Mouse (Mus musculus) spleen, postnatal 4 days (tissue): Measurements from ENCODE around the gene Itgb5.

Source experiments
- DNase-seq, 2 experiments: peaks; one replicate each; pipeline ENCODE4 v3.0.0; 2022; ENCODE audit warnings: low spot score in 2 of 2

Gene Itgb5

DNA sequence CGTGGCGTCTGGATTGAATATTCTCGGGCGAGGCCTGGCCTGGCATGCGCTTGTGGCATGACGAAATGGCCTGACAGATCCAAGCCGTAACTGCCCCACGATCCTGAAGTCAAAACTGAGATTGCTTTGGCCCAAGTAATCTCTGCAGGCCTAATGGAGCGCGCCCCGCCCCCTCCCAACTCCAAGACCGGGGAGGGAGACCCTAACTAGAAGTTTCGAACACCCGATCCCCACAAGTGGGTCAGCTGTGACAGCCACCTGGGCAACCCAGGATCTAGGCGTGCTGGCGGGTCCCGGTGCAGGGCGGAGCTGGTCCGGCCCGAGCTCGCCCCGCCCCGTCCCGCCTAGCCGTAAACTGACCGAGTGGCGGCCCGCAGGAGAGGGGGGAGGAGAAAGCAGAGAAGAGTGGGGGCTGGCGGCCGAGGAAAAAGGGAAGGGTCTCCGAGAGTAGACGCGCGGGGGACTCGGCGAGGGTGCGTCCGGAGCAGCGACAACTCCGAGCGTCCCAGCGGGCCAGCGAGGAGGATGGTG is at the start of gene Itgb5:
Gene Itgb5, plus strand, starts transcription at position 365 of the 531 bp plus-strand sequence.
- DNase-seq: no peak

DNA sequence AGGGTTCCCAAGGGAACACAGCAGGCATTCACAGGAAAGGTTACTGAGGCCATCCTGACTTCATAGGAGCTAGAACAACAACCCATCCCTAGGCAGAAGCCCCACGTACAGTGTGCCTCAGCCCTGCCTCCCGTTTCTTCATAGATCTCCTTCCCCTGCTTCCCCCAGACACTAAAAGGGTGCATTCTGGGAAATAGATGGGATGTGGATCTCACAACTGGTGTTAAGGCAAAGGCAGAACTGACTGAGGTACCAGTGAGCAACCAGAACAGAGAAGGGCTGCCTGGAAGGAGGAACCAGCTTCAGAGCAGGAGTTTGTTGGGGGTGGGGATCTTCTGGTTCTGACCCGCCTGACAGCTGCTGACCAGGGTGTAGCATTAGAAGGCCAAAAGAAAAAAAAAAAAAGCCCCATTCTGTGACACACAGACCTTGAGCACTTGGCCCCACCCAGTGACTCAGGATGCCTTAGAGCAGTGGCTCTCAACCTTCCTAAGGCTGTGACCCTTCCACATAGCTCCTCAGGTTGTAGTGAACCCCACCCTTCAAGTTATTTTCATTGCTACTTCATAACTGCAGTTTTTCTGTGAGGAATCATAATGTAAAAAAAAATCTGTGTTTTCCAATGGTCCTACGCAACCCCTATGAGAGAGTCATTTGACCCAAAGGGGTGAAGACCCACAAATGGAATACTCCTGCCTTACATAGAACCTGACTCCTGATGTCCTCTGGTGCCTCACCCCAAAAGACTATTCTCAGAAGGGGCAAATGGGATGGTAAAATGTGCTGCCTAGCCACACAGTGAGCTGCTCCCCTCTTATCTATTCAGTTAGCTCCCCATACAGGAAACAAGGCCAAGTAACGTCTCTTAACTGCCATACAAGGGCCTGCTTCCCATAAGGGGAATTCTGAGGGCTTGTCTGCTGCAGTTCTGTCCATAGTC is 47.4 kb upstream of the Itgb5 start:
- DNase-seq: no peak

DNA sequence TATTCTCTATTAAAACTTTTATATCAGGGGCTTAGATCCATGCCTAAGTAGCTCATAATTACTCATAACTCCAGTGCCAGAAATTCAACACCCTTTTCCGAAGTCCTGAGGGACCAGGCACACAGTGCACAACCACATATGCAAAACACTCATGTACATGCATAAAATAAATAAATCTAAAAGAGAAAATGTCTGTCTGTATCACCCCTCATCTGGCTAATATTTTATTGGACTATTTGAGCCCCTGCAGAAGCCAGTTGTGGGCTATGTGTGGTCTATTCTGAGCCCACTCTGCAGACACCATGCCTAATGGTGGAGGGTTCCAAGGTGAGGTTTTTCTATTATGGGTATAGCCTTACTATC is 46.8 kb upstream of the Itgb5 start:
- no peak for DNase-seq

DNA sequence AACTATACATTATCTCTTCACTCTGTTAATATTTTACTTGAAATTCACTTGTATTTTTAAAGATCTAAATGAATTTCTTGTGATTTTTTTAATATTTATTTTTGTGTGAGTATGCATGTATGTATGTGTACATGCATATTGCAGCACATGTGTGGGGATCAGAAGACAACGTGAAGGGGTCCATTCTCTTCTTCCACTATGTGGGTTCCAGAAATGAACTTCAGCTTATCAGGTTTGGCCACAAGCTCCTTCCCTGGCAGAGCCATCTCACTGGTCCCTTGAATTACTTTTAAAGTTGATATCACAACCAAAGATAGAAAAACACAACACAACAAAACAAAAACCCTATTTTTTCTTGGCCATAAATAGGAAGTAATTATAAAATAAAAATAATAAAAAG is 44.9 kb upstream of the Itgb5 start:
- DNase-seq: no peak

DNA sequence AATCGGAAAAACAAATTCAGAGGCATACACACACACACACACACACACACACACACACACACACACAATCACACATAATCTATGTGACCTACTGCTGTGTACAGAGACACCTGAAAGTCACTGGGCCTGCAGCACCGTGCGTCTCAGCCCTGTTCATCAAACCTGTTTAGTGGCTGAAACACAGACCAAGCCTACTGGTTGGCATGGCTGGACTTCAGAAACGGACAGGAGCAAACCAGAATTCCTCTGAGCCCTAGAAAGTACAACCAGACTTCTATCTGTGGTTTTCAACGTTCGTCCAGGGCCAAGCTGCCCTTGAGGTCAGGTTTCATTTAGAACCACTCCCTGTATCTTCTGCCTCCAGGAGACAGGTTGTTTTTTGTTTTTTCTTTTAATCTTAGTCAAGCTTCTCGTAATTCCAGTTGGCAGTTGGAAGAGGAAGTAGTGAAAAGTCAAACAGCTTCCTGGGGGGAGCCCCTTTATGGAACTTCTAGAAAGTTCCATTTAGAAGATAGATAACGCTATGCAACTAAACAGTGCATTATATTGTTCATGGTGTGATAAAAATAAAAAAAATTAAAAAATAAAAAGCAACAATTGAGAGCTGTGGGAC is 44.3 kb upstream of the Itgb5 start:
- no peak for DNase-seq

DNA sequence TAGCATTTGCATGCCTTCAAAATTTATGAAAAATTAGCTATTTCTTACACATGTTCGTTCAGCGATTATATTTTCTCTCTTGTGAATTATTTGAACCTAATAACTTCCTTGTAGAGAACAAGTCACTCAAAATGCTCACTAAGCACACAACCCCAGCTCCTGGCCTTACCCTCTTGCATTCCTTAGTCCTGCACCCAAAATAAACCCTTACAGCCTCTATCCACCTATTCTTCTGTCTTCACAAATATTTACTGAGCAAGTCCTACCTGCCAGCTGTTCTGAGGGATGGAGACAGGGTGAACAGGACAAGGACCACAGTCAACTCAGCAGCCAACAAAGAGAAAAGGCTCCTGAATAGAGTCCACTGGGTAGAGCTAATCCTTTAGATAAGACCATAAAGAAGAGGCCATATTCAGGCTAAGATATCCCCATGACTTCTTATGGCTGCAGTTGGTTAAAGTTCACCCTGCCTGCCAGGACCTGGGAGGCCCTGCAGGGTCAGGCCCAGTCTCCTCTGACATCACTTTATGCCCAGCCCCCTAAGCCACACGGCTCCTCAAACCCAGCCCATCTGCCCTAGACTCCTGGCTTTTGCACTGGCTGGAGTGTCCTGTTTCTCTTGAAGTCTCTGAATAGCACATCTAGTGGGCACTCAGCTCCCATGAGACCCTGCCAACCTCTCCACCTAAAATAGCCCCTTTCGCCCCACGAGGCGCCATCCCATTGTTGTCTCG is 42.6 kb upstream of the Itgb5 start:
- DNase-seq: no peak

DNA sequence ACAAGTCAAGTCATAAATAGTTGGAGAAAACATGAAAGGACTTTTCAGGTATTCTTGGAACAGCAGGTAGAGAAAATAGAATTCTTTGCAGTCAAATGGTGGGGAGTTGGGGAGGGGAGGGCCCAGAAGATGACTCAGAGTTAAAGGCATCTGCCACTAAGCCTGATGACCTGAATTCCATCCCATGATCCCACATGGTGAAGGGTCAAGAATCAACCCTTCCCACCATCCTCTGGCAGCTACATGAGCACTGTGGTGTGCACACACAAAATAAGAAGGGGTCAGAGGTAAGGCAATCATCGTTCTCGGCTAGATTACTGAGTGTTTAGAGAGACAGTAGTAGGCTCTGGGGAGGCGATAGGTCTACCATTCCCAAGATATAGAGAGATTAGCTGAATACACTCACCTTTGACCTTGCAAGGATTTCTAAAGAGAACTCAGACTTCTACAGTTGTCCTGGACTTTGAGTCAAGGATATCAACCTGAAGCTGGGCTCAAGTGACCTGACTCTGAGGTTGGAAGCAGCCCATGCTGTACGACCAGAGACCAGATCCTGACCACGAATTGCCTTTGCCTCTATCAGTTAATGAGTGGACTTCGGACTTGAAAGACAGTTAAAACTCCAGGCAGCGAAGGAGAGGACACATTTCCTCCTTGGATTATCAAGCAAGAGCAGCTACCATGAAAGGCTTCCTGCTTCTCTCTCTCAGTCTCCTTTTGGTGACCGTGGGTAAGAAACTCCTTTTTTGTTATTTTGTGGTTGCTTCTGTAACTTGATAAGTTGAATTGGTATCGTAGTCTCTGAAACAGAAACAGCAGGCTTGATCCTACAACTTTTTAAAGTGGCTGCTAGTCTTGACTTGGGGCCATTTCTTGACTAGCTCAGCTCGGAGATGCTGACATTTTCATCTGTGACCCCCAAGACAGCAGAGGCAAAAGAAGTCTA is 35.3 kb upstream of the Itgb5 start, which contains the start of gene Muc13:
Gene Muc13, plus strand, starts transcription at position 192 of the 946 bp plus-strand sequence.
- DNase-seq: no peak

DNA sequence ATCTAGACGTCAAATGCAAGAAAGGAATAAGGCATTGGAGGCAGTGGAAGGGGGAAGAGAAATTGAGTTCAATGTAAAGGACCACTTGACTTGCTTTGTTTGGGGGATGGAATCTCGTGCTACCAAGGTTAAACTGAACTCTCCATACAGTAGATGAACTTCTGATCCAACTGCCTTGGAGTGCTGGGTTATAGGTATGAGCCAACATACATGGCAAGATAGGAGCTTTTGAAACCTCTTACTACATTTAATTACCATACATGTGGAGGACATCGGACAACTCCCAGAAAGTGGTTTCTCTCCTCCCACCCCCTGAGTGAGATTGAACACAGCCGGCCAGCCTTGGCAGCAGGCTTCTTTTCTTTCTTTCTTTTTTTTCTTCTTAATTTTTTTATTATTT is 34.4 kb upstream of the Itgb5 start:
- no peak for DNase-seq

DNA sequence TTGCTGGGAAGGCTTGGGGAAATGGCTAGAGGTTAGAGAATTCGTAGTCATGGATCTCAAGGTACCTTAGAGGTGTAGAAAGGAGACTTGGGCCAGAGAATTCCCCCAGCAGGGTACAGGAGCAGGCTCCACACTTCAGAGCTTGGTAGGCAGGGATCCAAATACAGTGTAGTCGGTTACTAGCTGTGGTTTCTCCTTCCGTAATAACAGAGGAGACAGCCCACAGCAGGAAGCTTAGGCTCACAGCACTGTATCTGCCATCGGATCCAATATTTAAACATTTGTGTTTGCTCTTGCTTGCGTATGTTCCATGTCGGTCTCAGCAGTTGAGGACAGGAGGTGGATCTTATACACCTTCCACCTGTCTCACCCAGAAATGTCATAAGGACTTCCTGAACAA is 33.6 kb upstream of the Itgb5 start:
- no peak for DNase-seq

DNA sequence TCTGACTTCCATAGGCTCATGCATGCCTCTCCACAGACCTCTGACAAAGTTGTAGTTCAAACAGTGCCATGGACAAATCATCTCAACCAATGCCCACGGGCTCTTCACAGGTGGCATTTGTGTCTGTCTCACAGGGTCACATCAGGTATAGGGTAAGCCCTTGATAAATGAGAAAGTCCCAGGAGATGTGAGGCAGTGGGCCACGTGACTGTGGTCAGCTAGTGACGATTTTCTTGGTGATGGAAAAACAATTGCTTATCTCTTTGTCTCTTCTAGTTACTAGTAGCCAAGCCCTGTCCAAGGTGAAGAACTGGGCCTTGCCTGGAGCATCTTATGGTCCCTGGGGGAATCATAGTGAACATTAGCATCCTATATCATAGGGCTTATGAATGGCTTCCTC is 32.7 kb upstream of the Itgb5 start:
- no peak for DNase-seq

DNA sequence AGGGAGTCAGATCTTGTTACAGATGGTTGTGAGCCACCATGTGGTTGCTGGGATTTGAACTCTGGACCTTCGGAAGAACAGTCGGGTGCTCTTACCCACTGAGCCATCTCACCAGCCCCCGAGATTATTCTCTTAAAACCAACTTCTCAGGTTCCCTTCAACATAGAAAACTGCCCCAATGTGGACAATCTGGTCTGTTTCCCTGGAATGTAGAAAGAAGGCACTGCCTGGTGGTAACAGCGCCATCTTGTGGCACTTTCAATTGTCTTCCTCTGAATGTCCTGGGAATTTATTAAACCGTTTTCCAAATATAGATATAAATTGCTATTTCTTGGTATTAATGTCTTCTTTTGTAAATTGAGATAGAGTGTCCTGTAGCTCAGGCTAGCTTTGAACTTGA is 31.6 kb upstream of the Itgb5 start:
- peak in 1 of 2 experiments; percentile 32 for DNase-seq

DNA sequence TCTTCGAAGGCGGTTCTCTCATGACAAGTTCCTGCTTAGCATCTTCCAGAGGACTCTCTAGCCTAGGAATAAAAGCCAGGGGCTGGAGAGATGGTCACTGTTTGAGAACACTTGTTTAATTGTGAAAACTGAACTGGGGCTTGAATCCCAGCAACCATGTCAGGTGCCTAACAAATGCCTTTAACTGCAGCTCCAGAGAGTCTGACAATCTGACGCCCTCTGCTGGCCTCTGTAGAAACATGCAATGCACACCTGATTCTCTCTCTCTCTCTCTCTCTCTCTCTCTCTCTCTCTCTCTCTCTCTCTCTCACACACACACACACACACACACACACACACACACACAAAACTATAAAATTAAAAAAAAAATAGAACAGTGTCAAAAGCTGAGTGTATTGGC is 19.5 kb upstream of the Itgb5 start:
- DNase-seq: no peak

DNA sequence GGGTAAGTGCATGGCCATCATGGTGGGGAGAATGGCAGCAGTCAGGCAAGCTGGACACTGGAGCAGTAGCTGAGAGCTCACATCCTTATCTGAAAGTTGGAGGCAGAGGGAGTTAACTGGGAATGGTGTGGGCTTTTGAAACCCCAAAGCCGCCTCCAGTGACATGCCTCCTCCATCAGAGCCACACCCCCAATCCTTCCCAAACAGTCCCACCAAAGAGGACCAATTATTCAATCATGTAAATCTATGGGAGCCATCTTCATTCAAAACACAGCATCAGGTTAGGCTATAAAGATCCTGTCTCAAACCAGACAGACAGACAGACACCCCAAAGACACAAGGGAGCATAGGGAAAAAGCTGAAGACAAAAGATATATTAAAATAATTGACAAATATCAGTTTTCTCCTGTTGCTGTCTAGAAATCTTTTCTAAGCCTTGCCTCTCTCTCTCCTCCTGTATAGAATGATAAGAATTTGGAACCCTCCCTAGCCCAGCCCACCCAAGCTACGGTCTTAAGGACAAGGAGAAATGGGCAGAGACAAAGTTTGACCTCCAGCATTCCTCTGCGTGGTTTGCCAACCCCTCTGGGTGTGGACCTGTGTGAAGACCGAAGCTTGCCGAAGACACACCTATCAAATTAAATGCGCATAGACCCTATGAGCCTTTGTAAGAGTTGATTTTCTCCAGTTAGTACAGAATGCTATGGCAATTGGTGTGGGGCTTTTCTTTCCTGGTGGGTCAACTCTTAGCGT is 10.9 kb upstream of the Itgb5 start:
- no peak for DNase-seq

DNA sequence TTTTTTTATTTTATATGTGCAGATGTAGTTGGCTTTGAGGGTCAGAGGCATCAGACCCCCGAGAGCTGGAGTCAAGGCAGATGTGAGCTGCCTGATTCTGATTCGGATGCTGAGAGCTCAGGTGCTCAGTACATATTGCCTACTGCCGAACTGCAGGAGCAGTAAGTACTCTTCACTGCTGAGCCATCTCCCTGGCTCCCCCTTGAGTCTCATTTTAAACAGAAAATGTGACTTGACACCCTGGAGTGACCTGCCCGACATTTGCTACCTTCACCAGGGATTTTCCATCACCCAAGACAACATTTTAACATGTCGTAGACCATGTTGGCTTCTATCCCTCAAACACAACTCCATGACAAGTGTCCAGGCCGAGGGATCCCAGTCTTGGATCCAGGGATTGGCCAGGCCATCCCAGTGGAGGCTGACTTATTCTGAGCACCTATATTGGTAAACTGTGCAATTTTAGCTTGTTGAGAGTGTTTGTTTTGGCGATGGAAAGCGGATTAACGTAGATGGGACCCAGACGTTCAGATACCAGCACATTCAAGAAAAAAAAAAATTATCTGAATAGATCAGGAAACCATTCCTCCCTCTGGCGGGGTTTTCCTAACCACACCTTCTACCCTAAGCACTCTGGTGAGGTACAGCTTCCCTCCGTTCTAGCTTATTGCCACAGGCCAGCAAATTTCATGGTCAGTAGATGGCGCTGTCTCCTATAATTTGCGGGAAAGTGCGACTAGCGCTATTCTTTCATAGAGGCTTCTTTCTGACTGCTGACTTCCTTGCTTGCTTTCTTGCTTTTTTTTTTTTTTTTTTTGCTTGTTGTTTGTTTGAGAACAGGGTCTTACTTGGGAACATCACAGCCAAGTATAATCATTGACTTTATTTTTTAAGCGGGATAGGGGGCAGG is 8.9 kb upstream of the Itgb5 start:
- DNase-seq: peak; percentile 77 to 90

DNA sequence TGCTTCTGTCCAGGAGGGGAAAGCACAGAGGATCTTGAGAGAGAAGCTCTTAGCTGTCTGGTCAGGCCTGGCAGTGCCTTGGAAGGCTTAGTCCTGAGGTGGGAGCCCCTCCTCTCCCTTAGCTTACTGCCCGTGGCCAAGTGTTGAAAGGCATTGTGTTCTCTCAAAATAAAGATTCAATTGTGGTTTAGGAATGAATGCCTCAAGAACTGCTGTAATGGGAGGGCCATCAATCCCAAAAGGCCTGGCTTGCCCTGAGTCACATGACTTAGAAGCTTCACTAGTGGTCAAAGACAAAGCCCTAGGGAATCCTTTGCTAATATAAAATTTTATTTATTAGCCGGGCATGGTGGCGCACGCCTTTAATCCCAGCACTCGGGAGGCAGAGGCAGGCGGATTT is 4.9 kb upstream of the Itgb5 start:
- DNase-seq: no peak

DNA sequence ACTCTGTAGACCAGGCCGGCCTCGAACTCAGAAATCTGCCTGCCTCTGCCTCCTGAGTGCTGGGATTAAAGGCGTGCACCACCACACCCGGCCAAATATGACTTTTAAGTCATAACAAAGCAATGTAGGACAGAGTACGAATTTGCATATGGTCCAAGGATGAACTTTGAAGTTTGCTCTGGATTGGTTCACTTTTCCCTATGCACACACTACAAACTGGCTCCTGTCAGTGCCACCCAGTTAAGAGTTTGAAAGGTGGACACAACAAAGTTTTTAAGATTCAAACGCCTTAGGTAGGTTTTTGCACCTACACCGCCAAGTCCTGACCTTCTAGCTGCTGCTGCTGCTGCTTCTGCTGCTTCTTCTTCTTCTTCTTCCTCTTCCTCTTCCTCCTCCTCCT is 969 bp upstream of the Itgb5 start:
- no peak for DNase-seq

DNA sequence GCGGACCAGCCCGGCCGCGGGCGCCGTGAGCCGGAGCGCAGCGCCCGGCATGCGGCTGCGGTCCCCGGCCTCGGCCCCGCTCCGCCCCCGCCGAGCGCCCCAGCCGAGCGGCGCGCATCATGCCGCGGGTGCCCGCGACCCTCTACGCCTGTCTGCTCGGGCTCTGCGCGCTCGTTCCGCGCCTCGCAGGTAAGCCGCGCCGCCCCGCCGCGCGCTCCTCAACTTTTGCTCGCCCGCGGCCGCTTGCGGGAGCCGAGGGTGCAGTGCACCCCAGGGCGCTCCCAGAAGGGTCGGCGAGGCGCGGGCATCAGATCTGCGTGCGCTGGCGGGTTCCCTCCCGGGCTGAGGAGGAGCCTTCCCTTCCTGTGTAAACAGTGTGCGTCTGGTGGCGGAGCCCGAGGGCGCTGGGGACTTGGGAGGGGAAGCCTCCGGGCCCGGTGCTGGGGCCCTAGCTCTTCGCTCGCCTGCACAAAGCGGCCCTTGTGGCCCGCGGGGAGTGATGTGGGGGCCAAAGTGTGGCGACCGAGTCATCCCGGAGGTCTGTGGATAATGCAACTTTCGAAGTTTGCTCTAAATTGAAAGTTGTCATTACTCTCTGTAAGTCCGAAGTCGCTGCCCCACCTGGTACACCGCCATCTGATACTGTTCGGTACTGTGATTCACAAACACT is 512 bp downstream of the Itgb5 start:
- DNase-seq: peak in 1 of 2 experiments; percentile 71

DNA sequence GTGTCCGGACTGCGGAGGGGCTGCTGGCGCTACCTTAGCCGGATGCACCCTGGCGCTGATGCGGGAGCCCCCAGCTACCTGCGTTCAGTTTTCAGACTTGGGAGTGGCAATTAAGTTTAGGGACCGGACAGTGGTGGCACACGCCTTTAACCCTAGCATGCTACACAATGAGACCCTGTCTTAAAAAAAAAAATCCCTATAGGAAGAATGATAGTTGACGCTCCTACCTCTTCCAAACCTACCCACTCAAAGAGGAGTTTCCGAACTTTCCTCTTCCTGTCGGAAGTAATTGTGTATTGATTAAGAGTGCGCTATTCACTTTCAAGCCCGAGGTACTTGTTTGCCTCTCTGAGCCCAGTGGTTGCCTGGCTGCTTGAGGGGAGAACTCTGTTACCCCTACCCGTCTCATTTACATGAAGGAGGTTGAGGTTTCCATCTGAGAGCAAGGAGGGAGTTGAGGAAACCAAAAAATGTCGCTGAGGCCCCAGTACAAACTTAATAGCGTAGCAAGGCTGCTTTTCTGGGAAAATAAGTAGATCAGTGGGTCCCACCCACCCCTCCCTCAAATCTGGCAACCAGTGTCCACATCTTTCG is 1.1 kb downstream of the Itgb5 start:
- DNase-seq: no peak
